Mouse (Mus musculus) heart, embryonic 14.5 days (tissue): ENCODE data around the gene Cyb561d2. TPM values are rescaled to one million over a fixed set of nuclear protein-coding genes. Genes with fewer than 3 reads are reported as not detected.
A peak's percentile ranks its signal among the peaks of the same experiment; 100 is the strongest.

ENCODE experiments used
- ATAC-seq: fragments of 200-750 bp; cut with Nextera tagmentation; 2 replicates; pipeline ENCODE4 v1.8.0; 2017; ENCODE audit warnings: low read depth, moderate TSS enrichment; ENCODE audit not compliant: insufficient number of reproducible peaks, insufficient read depth, low FRiP score
- H3K27ac ChIP-seq, 2 experiments: fragments of 200-500 bp in 1 of 2; fragments of 300-500 bp in 1 of 2; sonication (generic) in 1 of 2; replicated peaks in 1 of 2; 2 replicates each; pipeline ENCODE4 v1.5.1; 2012 to 2014; ENCODE audit warnings: low read depth in 2 of 2, low read length in 2 of 2, control low read depth in 1 of 2, mild to moderate bottlenecking in 1 of 2, mixed read lengths in 1 of 2; ENCODE audit not compliant: control insufficient read depth in 1 of 2, insufficient read depth in 1 of 2
- H3K27me3 ChIP-seq: fragments of 300-500 bp; sonication (generic); 2 replicates; pipeline ENCODE4 v1.6.1; 2014; ENCODE audit warnings: mild to moderate bottlenecking, low read length, control low read depth; ENCODE audit not compliant: control insufficient read depth, insufficient read depth
- H3K36me3 ChIP-seq: fragments of 300-500 bp; sonication (generic); 2 replicates; pipeline ENCODE4 v1.6.1; 2014; ENCODE audit warnings: mild to moderate bottlenecking, control low read depth, low read length, mixed read lengths; ENCODE audit not compliant: control insufficient read depth, insufficient read depth
- H3K4me1 ChIP-seq, 2 experiments: fragments of 200-500 bp in 1 of 2; fragments of 300-500 bp in 1 of 2; sonication (generic) in 1 of 2; 2 replicates each; pipeline ENCODE4 v1.6.1; 2012 to 2014; ENCODE audit warnings: low read length in 2 of 2, control low read depth in 1 of 2, mixed read lengths in 1 of 2; ENCODE audit not compliant: control insufficient read depth in 2 of 2, insufficient read depth in 2 of 2
- H3K4me2 ChIP-seq: fragments of 300-500 bp; sonication (generic); 2 replicates; pipeline ENCODE4 v1.6.1; 2014; ENCODE audit warnings: mild to moderate bottlenecking, low read length
- H3K4me3 ChIP-seq, 2 experiments: fragments of 200-500 bp in 1 of 2; fragments of 300-500 bp in 1 of 2; sonication (generic) in 1 of 2; 2 replicates each; pipeline ENCODE4 v1.5.1; 2012 to 2014; ENCODE audit warnings: low read length in 2 of 2, mild to moderate bottlenecking in 2 of 2, control low read depth in 1 of 2, low read depth in 1 of 2, moderate library complexity in 1 of 2; ENCODE audit not compliant: control insufficient read depth in 1 of 2, insufficient read depth in 1 of 2
- H3K9ac ChIP-seq: fragments of 300-500 bp; sonication (generic); 2 replicates; pipeline ENCODE4 v1.6.1; 2014; ENCODE audit warnings: mild to moderate bottlenecking, low read length
- H3K9me3 ChIP-seq: fragments of 300-500 bp; sonication (generic); 2 replicates; pipeline ENCODE4 v1.6.1; 2016; ENCODE audit warnings: low read length, control low read depth; ENCODE audit not compliant: control insufficient read depth
- WGBS: fragments of 180-500 bp; shearing (Covaris S2); extraction: QIAGEN DNeasy Blood & Tissue Kit; methylation state at CpG from one replicate; pipeline ENCODE4 v1.1.7; 2014; 5-methylcytosine and 5-hydroxymethylcytosine counted together
- polyA plus RNA-seq: library from polyadenylated mRNA; unstranded; fragments of >200 nt; fragmentation: Nextera tagmentation; extraction: Ambion mirVana; gene quantifications from 2 replicates; pipeline ENCODE4 v1.2.1, GENCODE M21; 2014

The Cyb561d2 gene
- polyA plus RNA-seq, 1 experiment from 2014 or later: 22.8 TPM

- Histone ChIP-seq H3K27me3 (no peaks in the 10 kb centered on the region), H3K36me3 (no peaks in the 10 kb centered on the region), H3K4me3 (no peak overlapping the region), H3K4me2 (no peak overlapping the region), H3K9me3 (no peaks in the 10 kb centered on the region), H3K9ac (no peak overlapping the region), H3K27ac (no peak overlapping the region), H3K4me1 (peaks cover 4 to 7% of the 10 kb centered on the region in 2 experiments; a peak in 3 of 4 replicates)
- WGBS: 51% methylated on average over 10 of the region's 10 CpGs
- no peak for ATAC-seq
Observed at GRCm38 (mm10) chr9:107508266-107508665, 33.7 kb downstream of the Cyb561d2 start.

GRCm38 (mm10) chr9:107504662-107505537, 37.1 kb downstream of the Cyb561d2 start:
- H3K4me2 ChIP-seq: no peak overlapping the region
- ATAC-seq: no peak
- 83% methylated on average over 19 of the region's 19 CpGs for WGBS

GRCm38 (mm10) chr9:107502131-107502846, 39.7 kb downstream of the Cyb561d2 start:
- WGBS: 90% methylated on average over 12 of the region's 12 CpGs
- no peak for ATAC-seq
- H3K4me1 ChIP-seq: peaks cover 9 to 12% of the 10 kb centered on the region in 2 experiments
- H3K4me3 ChIP-seq: no peak overlapping the region
- no peak overlapping the region for H3K27ac ChIP-seq
- H3K9me3 ChIP-seq: no peaks in the 10 kb centered on the region
- no peaks in the 10 kb centered on the region for H3K27me3 ChIP-seq
- H3K36me3 ChIP-seq: no peaks in the 10 kb centered on the region
- no peak overlapping the region for H3K9ac ChIP-seq
- H3K4me2 ChIP-seq: no peak overlapping the region

More at GRCm38 (mm10) chr9:107504662-107505537, 37.1 kb downstream of the Cyb561d2 start:
- Histone ChIP-seq H3K4me3 (no peak overlapping the region), H3K36me3 (no peaks in the 10 kb centered on the region), H3K4me1 (peaks cover 9 to 12% of the 10 kb centered on the region in 2 experiments), H3K27ac (no peak overlapping the region), H3K27me3 (no peaks in the 10 kb centered on the region), H3K9ac (no peak overlapping the region), H3K9me3 (no peaks in the 10 kb centered on the region)

- H3K36me3 ChIP-seq: no peaks in the 10 kb centered on the region
- H3K9me3 ChIP-seq: no peaks in the 10 kb centered on the region
- peaks cover 7 to 12% of the 10 kb centered on the region in 2 experiments for H3K4me1 ChIP-seq
- ATAC-seq: no peak
- 53% methylated on average over 3 of the region's 3 CpGs for WGBS
- no peaks in the 10 kb centered on the region for H3K27me3 ChIP-seq
- H3K27ac ChIP-seq: no peak overlapping the region
- no peak overlapping the region; the same call in 1 of the 2 replicates for H3K9ac ChIP-seq
- no peak overlapping the region for H3K4me3 ChIP-seq
- H3K4me2 ChIP-seq: no peak overlapping the region
Observed at GRCm38 (mm10) chr9:107500708-107501286, 41.2 kb downstream of the Cyb561d2 start.

GRCm38 (mm10) chr9:107496359-107496758, 45.6 kb downstream of the Cyb561d2 start:
- no peaks in the 10 kb centered on the region for H3K9me3 ChIP-seq
- H3K4me3 ChIP-seq: no peak overlapping the region
- WGBS: 78% methylated on average over 3 of the region's 3 CpGs
- H3K27me3 ChIP-seq: no peaks in the 10 kb centered on the region
- no peak overlapping the region for H3K27ac ChIP-seq
- no peaks in the 10 kb centered on the region for H3K36me3 ChIP-seq
- peaks cover 13 to 16% of the 10 kb centered on the region in 2 experiments for H3K4me1 ChIP-seq
- ATAC-seq: no peak
- no peak overlapping the region for H3K4me2 ChIP-seq
- H3K9ac ChIP-seq: no peak overlapping the region

- H3K27me3 ChIP-seq: no peaks in the 10 kb centered on the region
- no peak for ATAC-seq
- H3K27ac ChIP-seq: no peak overlapping the region
- H3K4me2 ChIP-seq: no peak overlapping the region
- H3K4me3 ChIP-seq: no peak overlapping the region
- 82% methylated on average over 12 of the region's 12 CpGs for WGBS
- no peaks in the 10 kb centered on the region for H3K36me3 ChIP-seq
- H3K9ac ChIP-seq: no peak overlapping the region
- H3K4me1 ChIP-seq: peaks cover 4 to 11% of the 10 kb centered on the region in 2 experiments; a peak in 2 of 4 replicates
- H3K9me3 ChIP-seq: no peaks in the 10 kb centered on the region
Observed at GRCm38 (mm10) chr9:107494238-107494637, 47.8 kb downstream of the Cyb561d2 start.

- no peak overlapping the region for H3K4me3 ChIP-seq
- no peak overlapping the region; a peak in 1 of 4 replicates for H3K27ac ChIP-seq
- ATAC-seq: 0 out of 2 replicates have a peak, but pooled peaks have one; percentile 28
- H3K9ac ChIP-seq: no peak overlapping the region
- 4% methylated on average over 1 of the region's 1 CpGs for WGBS
- no peak overlapping the region for H3K4me2 ChIP-seq
- no peaks in the 10 kb centered on the region for H3K36me3 ChIP-seq
- H3K4me1 ChIP-seq: peaks cover 4 to 11% of the 10 kb centered on the region in 2 experiments; a peak in 2 of 4 replicates
- no peaks in the 10 kb centered on the region for H3K27me3 ChIP-seq
- H3K9me3 ChIP-seq: no peaks in the 10 kb centered on the region
Observed at GRCm38 (mm10) chr9:107493511-107493910, 48.5 kb downstream of the Cyb561d2 start.
